Mouse (Mus musculus): ENCODE results near the gene Lmo4. TPM values are rescaled to one million over a fixed set of nuclear protein-coding genes. Genes with fewer than 3 reads are reported as not detected.

Lmo4 gene
- polyA plus RNA-seq (2015; fragmentation: Illumina TruSeq; extraction: RNeasy Lipid Tissue Mini Kit (QIAGEN cat#74804); ENCODE audit: insufficient read depth, low read depth, low replicate concordance), result 9.8 TPM

DNA sequence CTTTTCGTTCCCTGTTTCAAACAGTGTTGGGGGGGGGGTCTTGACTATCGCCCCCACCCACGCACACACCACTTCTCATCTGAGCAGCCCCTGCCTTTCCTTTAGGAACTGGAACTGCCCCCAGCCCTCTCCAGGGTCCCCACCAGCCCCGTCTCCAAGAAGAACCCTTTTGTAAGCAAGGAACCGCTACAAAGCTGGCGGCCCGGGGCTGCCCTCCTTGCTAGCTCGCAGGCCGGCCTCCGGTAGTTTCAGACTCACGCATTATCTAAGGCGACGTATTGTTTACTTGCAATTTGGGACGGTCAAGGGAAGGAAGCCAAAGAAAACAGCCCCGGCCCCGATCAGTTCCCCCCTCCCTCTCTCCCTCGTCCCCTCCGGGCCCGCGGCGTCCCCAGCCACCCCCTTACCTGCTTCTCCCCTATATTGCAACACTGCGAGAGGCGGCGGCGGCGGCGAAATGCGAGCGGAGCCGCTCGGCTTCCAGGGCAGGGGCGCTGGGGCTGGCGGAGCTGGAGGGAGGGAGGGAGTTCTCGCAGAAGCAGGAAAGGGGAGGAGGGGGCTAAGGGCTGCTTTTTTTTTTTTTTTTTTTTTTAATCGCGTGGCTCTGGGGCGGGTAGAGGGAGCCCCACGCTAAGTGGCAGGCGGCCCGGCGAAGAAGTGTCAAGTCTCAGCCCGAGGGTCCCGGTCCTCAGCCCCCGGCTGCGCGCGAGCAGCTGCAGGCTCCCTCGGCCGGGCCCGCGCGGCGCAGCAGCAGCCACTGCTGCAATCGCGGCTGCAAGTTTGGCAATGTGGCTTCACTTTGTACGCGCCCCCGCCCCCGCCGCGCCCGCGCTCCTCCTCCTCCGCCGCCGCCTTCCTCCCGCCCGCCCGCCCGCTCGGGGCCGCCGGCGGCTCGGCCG lies at the start of gene Lmo4:
Gene Lmo4 (minus strand): TSS at position 808 of the 899 bp plus-strand sequence.

Data from pancreas, adult 10 weeks (tissue).